Mouse (Mus musculus) G1E (cell line): Measurements from ENCODE around the gene Aldh1b1.

Experiments
- CTCF ChIP-seq: IDR thresholded peaks from 2 replicates; pipeline ENCODE4 v1.5.1; 2012; ENCODE audit warnings: low read depth, low read length, inconsistent platforms, mixed read lengths
- GATA1 ChIP-seq: IDR thresholded peaks from 2 replicates; pipeline ENCODE4 v1.6.1; 2012; ENCODE audit warnings: borderline replicate concordance, low read length, inconsistent platforms, mixed read lengths
- GATA2 ChIP-seq: IDR thresholded peaks from 2 replicates; pipeline ENCODE4 v1.6.1; 2012; ENCODE audit warnings: low read depth, low read length, inconsistent platforms, borderline replicate concordance
- POLR2AphosphoS5 ChIP-seq: IDR thresholded peaks from 2 replicates; pipeline ENCODE4 v1.6.1; 2012; ENCODE audit warnings: low read depth, low read length, inconsistent platforms; ENCODE audit not compliant: insufficient replicate concordance
- TAL1 ChIP-seq: conservative IDR thresholded peaks from 2 replicates; pipeline ENCODE4 v1.6.1; 2012; ENCODE audit warnings: low read depth, low read length, inconsistent platforms, mixed read lengths

DNA sequence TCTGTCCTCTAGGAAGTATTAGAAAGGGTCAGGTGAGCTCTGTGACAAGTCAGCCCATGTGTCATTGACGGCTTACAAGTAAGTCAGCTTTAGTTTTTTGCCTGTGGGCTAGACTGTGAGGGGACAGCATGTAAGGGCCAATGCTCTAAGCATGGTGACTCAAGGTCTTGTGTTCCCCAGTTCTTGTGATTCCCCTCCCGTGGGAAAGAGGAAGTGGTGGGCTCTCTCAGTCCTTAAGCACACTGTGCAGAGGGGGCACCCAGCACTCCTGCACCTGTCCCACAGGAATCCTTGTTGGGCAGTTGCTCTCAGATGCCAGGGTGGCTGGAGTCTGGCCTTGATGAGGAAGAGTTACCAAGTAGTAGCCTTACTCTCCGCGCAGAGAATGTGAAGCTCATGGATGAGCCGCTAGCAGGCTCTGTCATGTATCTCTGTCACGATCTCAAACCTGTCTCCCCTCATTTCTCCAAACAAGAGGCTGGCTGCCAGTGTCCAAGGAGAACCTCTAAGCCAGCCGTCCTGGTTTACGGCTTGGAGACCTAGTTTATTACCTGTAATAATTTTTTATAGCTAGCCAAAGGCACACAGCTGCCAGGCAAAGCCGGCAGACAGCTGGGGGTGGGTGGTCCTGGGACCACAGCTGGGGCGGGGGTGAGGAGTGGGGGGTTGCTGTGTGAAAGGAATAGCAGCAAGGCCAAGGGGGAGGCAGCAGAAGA, 49.4 kb downstream of the Aldh1b1 start, which contains the start of gene Stra6l:
- TF ChIP-seq POLR2AphosphoS5 (no peak), CTCF (no peak), GATA1 (no peak), TAL1 (no peak), GATA2 (no peak)
